Mouse (Mus musculus): ENCODE measurements at regions not wholly inside any gene's neighbourhood (a gene's known extent, or its start where the extent isn't known, plus 50 kb on each side); places are given as distances from the start of the nearest gene placed in this dataset.

GRCm38 (mm10) chr16:97304156-97304735, 52.3 kb upstream of the Bace2 start:
- WGBS: 64% methylated on average over 5 of the region's 5 CpGs
- no peaks in the 10 kb centered on the region for H3K4me1 ChIP-seq (replicated peaks)
- no peaks in the 10 kb centered on the region for H3K36me3 ChIP-seq
- no peak overlapping the region for H3K4me2 ChIP-seq
- no peak overlapping the region for H3K27ac ChIP-seq (ENCODE audit: poor library complexity, severe bottlenecking)
- no peaks in the 10 kb centered on the region; the same call in 1 of the 2 replicates for H3K9me3 ChIP-seq (replicated peaks)
- no peak for ATAC-seq (ENCODE audit: insufficient number of reproducible peaks, low FRiP score)
- H3K27me3 ChIP-seq (replicated peaks): no peaks in the 10 kb centered on the region
- no peak overlapping the region for H3K9ac ChIP-seq
- no peak overlapping the region for H3K4me3 ChIP-seq
